Mouse (Mus musculus): Measurements from ENCODE around the gene Gipc1.

Gene Gipc1

DNA sequence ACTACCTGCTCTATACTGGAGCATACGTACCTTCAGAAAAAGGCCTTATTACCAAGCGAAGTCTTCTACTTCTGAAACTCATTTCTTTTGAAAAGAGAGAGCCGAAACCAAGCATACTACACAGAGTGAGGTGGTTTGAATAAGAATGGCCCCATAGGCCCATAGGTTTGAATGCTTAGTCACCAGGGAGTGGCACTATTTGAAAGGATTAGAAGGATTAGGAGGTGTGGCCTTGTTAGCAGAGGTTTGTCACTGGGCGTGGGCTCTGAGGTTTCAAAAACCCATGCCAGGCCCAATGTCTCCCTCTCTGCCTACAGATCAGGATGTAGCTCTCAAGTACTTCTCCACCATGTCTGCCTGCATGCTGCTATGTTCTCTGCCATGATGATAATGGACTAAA is 4.4 kb upstream of the Gipc1 start:
- DNase-seq (ENCODE audit: low spot score), result no peak

GRCm38 (mm10) chr8:83649699-83650098 is 2.8 kb upstream of the Gipc1 start:
- DNase-seq (ENCODE audit: low spot score), result no peak

DNA sequence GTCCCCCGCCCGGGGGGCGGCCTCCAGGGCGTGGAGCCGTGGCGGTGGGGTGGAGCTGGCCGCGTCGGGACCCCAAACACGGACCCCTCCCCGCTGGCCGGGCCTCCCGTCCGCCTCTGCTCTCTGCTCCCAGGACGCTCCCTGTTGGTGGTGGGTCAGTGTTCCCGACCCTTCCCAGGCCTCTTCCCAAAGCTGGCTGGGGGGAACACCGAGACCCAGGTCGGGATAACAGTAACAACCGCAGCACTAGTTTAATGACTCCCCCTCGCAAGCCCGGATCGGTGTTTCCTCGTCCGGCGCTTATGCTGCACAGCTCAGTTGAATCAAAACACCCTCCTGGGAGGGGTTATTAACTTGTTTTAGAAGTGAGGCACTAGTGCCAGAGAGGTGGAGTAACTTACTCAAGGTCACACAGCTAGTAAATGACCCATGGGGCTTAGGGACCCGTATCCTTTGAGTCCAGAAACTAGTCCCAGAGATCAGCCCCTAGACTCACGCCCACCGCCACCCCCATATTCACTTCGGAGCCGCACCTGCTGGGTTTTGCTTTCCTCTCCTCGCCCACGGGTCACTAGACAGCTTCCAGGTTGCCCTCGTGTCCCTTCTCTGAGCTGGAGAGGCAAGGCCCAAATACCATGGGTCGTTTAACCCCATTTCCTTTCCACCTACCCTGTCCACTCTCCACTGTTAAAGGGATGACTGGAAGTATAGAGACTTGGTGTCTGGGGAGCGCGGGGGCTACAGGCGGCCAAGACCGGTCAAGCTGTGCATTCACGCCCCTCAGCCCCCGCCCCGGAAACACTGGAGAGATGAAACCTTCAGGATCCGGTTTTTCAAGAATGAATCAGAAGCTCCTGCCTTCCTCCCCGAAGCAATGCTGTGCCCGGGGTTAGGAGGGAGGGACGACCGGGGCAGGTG is 526 bp downstream of the Gipc1 start:
- DNase-seq (ENCODE audit: low spot score), result no peak

- DNase-seq (ENCODE audit: low spot score), result no peak
Observed at GRCm38 (mm10) chr8:83653662-83654017, 1.2 kb downstream of the Gipc1 start.

- no peak for DNase-seq (ENCODE audit: low spot score)
Observed at GRCm38 (mm10) chr8:83654725-83655124, 2.2 kb downstream of the Gipc1 start.

- no peak for DNase-seq (ENCODE audit: low spot score)
Observed at GRCm38 (mm10) chr8:83656043-83656442, 3.6 kb downstream of the Gipc1 start.

DNA sequence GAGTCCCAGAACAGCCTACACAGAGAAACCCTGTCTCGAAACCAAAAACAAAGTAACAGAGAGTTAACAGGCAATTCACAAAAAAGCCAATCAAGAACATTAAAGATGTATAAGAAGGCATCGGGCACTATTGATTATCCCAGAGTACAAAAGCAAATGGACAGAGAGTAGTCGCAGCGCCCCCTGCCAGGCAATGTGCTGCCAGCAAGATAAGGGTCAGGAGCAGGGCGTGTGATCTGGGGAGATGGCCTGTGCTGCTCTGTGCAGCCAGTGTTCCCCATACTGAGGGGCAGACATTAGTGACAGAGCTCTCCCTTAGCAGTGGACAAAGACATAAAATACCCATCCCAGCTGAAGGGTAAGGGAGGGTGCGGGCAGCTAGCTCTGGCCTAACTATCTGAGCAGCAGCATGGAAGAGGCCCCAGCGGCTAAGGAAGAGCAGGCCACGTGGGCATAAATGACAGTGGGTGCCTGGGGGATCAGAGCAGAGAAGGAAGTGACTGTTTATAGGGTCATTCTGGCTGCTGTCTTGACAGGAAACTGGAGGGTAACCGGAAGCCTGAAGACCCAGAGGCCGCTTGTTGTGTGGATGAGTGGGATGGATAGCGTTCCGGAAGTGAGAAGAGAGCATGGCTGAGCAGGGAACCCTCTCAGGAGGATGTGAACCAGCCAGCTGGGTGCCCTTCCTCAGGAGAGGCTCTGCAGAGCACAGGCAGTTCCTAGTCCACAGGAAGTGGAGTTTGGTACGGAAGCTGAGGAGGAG is 4.2 kb downstream of the Gipc1 start:
- no peak for DNase-seq (ENCODE audit: low spot score)

GRCm38 (mm10) chr8:83660545-83660944 is 8.1 kb downstream of the Gipc1 start:
- DNase-seq (ENCODE audit: low spot score), result no peak

DNA sequence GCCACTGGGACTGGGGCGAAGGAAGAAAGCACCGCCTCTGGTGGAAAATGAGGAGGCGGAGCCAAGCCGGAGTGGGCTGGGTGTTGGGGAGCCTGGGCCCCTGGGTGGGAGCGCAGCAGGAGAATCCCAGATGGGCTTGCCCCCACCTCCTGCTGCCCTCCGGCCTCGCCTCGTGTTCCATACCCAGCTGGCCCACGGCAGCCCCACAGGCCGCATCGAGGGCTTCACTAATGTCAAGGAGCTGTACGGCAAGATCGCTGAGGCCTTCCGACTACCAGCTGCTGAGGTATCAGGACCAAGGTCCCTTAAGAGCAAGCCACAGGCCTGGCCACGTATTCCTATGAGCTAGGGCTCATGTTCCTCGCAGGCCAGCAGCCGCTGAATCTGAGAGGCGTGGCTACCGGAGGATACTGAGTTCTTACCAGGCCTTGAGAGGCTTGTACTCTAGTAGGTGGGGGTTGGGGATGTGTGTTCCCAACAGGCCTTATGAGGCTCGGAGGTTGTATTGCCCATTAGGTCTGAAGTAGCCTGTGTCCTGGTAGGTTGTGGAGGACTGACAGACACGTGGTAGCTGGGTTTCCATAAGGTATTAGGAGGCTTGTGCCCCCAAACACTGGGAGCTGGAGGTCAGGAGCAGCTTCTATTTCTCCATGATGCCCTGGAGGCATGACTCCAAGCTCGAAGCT is 8.7 kb downstream of the Gipc1 start:
- no peak for DNase-seq (ENCODE audit: low spot score)

DNA sequence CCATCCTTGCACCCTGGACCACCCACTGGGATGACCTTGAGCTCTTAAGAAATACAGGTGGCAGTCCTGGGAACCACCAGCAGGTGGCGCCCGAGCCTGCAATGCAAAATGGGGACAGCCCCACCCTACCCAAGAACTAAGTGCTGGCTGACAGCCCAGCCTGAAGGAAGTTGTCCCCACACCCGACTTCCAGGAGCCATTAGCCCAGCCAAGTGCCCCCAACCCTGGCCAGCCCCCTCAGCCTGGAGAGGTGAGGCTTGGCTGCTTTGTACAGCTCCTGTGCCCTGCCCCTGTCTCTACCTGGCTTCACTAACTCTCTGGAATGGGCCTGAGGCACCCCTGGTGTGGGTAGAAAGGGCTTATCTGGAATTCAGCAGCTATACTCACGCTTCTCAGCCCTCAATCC is 9.9 kb downstream of the Gipc1 start:
- DNase-seq (ENCODE audit: low spot score), result peak; percentile 87

DNA sequence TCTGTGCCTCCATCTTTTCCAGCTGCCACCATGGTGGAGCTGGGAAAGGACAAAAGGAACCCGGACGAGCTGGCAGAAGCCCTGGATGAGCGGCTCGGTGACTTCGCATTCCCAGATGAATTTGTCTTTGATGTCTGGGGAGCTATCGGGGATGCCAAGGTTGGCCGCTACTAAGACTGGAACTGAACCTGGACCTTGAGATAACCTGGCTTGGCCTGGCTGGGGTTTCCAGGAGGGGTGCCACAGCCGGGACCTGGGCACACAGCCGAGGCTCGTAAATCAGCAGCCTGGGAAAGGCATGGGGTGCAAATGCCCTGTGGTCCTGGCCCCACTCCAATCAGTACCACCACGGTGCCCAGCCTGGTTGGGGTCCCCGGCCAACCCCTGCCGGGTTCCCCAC is 11.6 kb downstream of the Gipc1 start:
- no peak for DNase-seq (ENCODE audit: low spot score)

DNA sequence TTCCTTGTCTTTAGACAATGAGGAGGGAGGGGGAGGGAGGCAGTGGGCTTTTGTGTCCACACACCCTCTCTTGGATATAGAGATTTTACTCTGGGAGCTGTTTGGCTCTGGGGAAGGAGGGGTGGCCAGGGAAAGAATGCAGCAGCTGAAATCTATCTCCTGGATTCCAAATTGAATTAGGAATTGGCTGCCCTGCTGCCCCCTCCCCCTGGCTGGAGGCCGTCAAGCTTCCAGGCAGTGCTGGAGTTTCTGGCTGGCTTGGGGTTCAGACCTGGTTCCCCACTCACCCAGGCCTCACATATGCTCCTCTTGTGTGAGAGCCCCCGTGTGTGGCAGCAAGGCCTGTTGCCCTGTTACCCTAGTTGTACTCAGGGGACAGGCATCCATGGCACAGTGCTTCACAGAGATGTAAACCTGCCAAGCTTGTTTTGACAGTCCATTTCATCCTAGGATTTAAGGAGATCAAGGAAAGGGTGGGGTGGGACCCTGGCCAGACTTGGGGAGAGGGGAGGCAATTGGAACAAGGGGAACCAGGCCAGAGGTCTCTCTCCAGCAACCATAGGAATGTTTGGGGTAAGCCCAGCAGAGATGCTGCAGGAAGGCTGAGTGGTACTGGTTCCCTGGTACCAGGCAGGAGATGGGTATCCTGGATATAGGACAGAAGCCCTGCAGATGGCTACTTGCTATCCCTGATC is 12.6 kb downstream of the Gipc1 start:
- no peak for DNase-seq (ENCODE audit: low spot score)

DNA sequence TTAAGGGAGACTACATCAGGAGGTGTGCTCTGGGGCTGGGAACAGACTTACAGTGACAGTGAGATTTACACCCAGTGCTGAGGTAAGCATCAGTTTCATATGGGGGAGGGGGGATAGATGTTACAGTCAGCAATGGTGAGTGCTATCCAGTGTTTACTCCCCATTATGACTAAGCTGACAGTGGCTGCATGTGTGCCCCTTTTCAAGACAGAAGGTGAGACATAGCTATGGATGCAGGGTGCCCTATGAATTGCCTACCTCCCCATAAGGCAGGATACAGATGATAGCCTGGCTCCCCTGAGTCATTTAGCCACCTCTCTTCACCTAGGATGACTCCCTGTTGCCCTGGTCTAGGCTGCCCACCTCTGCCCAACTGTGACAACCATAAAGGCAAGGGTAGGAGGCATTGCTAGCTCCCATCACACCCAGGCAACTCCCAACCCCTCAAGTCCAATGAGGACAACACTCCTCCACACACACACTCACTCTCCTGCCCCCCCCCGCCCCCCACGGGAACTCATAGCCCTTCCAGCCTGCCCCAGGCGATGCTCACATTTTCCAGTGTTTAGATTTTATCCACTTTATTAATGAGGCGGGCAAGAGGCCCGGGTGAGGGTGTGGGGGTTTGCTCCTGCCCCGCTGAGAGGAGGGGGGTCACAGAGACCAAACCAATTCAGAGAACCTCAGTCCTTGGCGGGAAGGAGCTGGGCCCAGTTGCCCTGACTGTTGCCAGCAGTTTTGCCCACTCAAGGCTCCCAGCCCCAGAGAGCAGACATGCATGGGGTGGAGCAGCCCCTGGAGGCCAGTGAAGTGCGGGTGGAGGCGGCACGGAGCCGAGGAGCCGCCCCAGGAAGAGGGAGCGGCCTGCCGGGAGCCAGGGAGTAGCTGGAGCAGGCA is 13.7 kb downstream of the Gipc1 start, which contains the start of gene Ptger1:
Ptger1 (plus strand) TSS at position 710 of the 897 bp plus-strand sequence.
- DNase-seq (ENCODE audit: low spot score), result no peak

- no peak for DNase-seq (ENCODE audit: low spot score)
Observed at GRCm38 (mm10) chr8:83666866-83667234, 14.4 kb downstream of the Gipc1 start.

GRCm38 (mm10) chr8:83667526-83667925 is 15.0 kb downstream of the Gipc1 start:
- DNase-seq (ENCODE audit: low spot score), result no peak

DNA sequence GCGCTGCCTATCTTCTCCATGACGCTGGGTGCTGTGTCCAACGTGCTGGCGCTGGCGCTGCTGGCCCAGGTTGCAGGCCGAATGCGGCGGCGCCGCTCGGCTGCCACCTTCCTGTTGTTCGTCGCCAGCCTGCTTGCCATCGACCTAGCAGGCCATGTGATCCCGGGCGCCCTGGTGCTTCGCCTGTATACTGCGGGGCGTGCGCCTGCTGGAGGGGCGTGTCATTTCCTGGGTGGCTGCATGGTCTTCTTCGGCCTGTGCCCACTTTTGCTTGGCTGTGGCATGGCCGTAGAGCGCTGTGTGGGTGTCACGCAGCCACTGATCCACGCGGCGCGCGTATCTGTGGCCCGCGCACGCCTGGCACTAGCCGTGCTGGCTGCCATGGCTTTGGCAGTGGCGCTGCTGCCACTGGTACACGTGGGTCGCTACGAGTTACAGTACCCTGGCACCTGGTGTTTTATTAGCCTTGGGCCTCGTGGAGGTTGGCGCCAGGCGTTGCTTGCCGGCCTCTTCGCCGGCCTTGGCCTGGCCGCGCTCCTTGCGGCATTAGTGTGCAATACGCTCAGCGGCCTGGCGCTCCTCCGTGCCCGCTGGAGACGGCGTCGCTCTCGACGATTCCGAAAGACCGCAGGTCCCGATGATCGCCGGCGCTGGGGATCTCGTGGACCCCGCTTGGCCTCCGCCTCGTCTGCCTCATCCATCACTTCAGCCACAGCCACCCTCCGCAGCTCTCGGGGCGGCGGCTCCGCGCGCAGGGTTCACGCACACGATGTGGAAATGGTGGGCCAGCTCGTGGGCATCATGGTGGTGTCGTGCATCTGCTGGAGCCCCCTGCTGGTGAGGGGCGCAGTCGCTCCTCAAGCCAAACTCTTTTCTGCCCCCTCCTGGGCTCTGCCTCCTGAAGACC is 15.8 kb downstream of the Gipc1 start:
- no peak for DNase-seq (ENCODE audit: low spot score)

- DNase-seq (ENCODE audit: low spot score), result no peak
Observed at GRCm38 (mm10) chr8:83669013-83669412, 16.5 kb downstream of the Gipc1 start.

DNA sequence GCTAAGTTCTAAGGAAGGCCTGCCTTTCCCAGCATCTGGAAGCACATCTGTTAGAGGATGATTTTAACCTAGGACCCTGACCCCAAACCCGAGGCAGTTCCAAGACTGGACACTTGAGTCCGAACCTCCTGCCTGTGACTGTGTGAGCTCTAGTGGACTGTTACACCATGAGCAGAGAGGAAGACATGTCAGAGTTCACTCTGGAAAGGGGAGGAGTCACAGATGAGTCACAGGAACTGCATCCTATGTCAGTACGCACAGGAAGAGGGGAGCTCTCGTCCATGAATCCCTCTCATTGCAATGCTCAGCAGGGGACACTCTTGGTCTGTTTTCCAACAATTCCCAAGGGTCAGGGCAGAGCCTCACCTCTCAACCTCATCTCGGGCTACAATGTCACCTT is 20.5 kb downstream of the Gipc1 start:
- no peak for DNase-seq (ENCODE audit: low spot score)

GRCm38 (mm10) chr8:83674497-83674896 is 22.0 kb downstream of the Gipc1 start:
- no peak for DNase-seq (ENCODE audit: low spot score)

- no peak for DNase-seq (ENCODE audit: low spot score)
Observed at GRCm38 (mm10) chr8:83679866-83680265, 27.4 kb downstream of the Gipc1 start.

Data from ovary, postnatal 10 days (tissue).